Comparison of ENCODE assay signal across 14 mouse cellular contexts in genomic region chr15:13303456-13303855, GRCm38 (mm10).
"Had no signal": no experiment of that assay in that cellular context is flagged by ENCODE, and none has a peak within 500 bp of the region (broad histone marks: within the 10 kb centered on the region; RNA-seq: fewer than 3 reads in every experiment).

No protein-coding gene starts in this region.

- ATAC-seq: midbrain, embryonic 16.5 days had no signal

- DNase-seq: lung, adult 18-20 months; lung, embryonic 14.5 days; lung, postnatal 10 days; lung, postnatal 4 days; midbrain, embryonic 14.5 days; retina, postnatal 1 day; right cerebral cortex, adult 18-20 months; right cerebral cortex, postnatal 14 days; right cerebral cortex, postnatal 4 days; spleen, adult 18-20 months; thymus, adult 18-20 months; thymus, postnatal 14 days; thymus, postnatal 36 days had no signal
